Mouse (Mus musculus): Measurements from ENCODE around the gene 1700013F07Rik. TPM values are rescaled to one million over a fixed set of nuclear protein-coding genes. Genes with fewer than 3 reads are reported as not detected.

1700013F07Rik gene
- polyA plus RNA-seq, 2 experiments, result not detected

- Histone ChIP-seq H3K9ac (replicated peaks) (no peak overlapping the region), H3K4me3 (ENCODE audit: insufficient read depth in 1 of 2, low read depth in 2 of 2, low read length in 2 of 2) (no peak overlapping the region), H3K9me3 (ENCODE audit: control insufficient read depth, low read length) (no peaks in the 10 kb centered on the region), H3K4me2 (ENCODE audit: low read depth) (no peak overlapping the region), H3K36me3 (replicated peaks; ENCODE audit: control insufficient read depth, insufficient read depth, low read depth) (no peaks in the 10 kb centered on the region), H3K27ac (no peak overlapping the region), H3K27me3 (ENCODE audit: control insufficient read depth, insufficient read depth, low read length) (no peaks in the 10 kb centered on the region), H3K4me1 (replicated peaks; ENCODE audit: control insufficient read depth in 2 of 2, insufficient read depth in 2 of 2, low read length in 1 of 2) (no peaks in the 10 kb centered on the region)
- TF ChIP-seq EP300 (IDR thresholded peaks at IDR 0.05; ENCODE audit: low read depth) (no peak), CTCF (IDR thresholded peaks at IDR 0.05; ENCODE audit: low read depth) (peak; percentile 50)
- DNase-seq (ENCODE audit: low read depth in 3 of 3, low spot score in 3 of 3), result no peak
- 81% methylated on average over 8 of the region's 8 CpGs for WGBS (ENCODE audit: insufficient replicate concordance)
- no peak for ATAC-seq (ENCODE audit: insufficient read depth)
Observed at GRCm38 (mm10) chr3:108528489-108528888, 5.5 kb upstream of the 1700013F07Rik start.

DNA sequence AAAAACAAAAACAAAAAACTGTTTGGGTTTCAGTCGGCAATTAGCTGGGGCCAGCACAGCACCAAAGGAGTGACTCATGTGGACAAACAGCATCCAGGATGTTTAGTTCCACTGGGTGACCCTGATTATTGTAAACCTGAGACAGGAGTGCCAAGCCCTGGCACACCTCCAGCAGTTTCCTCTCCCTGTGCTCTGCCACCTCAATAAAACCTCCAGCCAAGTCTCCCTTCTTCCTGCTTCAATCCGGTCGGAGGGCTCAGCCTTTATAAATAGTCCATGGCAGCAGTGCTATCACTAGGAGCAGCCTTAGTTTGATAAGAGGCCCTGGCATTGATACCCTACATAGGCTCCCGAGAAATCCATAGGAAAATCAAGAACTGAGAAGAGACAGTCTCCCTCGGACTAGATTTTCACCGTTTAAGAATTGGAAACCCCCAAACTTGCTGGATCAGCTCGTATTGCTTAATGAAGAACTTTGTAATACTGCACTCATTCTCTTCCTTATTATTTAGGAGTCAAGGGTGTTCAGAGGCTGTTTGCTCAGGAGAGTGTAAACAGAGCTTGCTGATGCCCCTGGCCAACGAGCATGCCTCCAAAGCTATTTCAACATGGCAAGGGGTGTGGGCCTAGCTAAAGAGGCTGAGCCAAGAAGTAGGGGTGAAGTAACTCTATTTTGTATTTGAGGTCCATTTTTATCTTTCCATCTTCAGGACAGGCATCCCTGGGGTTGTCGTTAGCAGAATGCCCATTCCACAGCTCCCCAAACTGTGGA is 650 bp upstream of the 1700013F07Rik start:
- Histone ChIP-seq H3K9me3 (ENCODE audit: control insufficient read depth, low read length) (no peaks in the 10 kb centered on the region), H3K36me3 (replicated peaks; ENCODE audit: control insufficient read depth, insufficient read depth, low read depth) (no peaks in the 10 kb centered on the region), H3K27ac (no peak overlapping the region), H3K4me2 (ENCODE audit: low read depth) (no peak overlapping the region), H3K4me1 (replicated peaks; ENCODE audit: control insufficient read depth in 2 of 2, insufficient read depth in 2 of 2, low read length in 1 of 2) (no peaks in the 10 kb centered on the region), H3K27me3 (ENCODE audit: control insufficient read depth, insufficient read depth, low read length) (peaks cover 18% of the 10 kb centered on the region), H3K9ac (replicated peaks) (no peak overlapping the region), H3K4me3 (ENCODE audit: insufficient read depth in 1 of 2, low read depth in 2 of 2, low read length in 2 of 2) (no peak overlapping the region)
- WGBS (ENCODE audit: insufficient replicate concordance), result 53% methylated on average over 9 of the region's 9 CpGs
- DNase-seq (ENCODE audit: low read depth in 3 of 3, low spot score in 3 of 3) (no peak), ATAC-seq (ENCODE audit: insufficient read depth) (no peak)
- TF ChIP-seq CTCF (IDR thresholded peaks at IDR 0.05; ENCODE audit: low read depth) (no peak), EP300 (IDR thresholded peaks at IDR 0.05; ENCODE audit: low read depth) (no peak)

DNA sequence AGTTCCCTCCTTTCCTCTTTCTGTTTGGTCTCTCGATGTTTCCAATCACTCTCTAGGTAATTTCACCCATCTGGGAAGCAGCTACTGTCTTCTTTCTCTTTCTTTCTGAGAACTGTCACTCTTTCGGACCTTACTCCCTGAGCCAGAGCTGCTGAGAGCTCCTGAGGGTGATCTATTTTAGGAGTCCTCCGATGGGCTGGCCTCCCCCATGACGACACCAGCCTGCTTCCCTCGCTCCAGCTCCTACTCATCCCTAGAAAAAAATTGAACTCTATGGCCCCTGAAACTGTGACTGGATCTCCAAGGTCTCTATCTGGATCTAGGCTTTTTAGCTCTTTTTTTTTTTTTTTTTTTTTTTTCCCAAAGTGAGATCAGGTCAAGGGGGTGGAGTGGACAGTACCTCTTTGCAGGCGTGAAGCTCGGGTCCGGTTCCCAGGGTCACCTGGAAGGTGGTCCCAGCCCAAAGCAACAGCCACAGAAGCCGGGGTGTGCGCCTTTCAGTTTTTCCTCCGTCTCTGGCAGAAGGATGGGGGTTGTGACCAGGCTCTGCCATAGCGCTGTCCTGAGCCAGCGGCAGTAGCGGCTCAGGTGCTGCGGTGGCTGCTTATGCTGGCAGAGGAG is 2.1 kb downstream of the 1700013F07Rik start:
- no peaks in the 10 kb centered on the region for H3K4me1 ChIP-seq (replicated peaks; ENCODE audit: control insufficient read depth in 2 of 2, insufficient read depth in 2 of 2, low read length in 1 of 2)
- no peak for ATAC-seq (ENCODE audit: insufficient read depth)
- DNase-seq (ENCODE audit: low read depth in 3 of 3, low spot score in 3 of 3), result no peak
- no peaks in the 10 kb centered on the region for H3K36me3 ChIP-seq (replicated peaks; ENCODE audit: control insufficient read depth, insufficient read depth, low read depth)
- WGBS (ENCODE audit: insufficient replicate concordance), result 8% methylated on average over 15 of the region's 15 CpGs
- H3K9me3 ChIP-seq (ENCODE audit: control insufficient read depth, low read length), result no peaks in the 10 kb centered on the region
- peaks cover 18% of the 10 kb centered on the region for H3K27me3 ChIP-seq (ENCODE audit: control insufficient read depth, insufficient read depth, low read length)
- H3K9ac ChIP-seq (replicated peaks), result no peak overlapping the region
- no peak overlapping the region; the same call in 1 of the 2 replicates for H3K4me2 ChIP-seq (ENCODE audit: low read depth)
- no peak for TF ChIP-seq CTCF (IDR thresholded peaks at IDR 0.05; ENCODE audit: low read depth)
- no peak for TF ChIP-seq EP300 (IDR thresholded peaks at IDR 0.05; ENCODE audit: low read depth)
- no peak overlapping the region for H3K27ac ChIP-seq
- no peak overlapping the region for H3K4me3 ChIP-seq (ENCODE audit: insufficient read depth in 1 of 2, low read depth in 2 of 2, low read length in 2 of 2)

DNA sequence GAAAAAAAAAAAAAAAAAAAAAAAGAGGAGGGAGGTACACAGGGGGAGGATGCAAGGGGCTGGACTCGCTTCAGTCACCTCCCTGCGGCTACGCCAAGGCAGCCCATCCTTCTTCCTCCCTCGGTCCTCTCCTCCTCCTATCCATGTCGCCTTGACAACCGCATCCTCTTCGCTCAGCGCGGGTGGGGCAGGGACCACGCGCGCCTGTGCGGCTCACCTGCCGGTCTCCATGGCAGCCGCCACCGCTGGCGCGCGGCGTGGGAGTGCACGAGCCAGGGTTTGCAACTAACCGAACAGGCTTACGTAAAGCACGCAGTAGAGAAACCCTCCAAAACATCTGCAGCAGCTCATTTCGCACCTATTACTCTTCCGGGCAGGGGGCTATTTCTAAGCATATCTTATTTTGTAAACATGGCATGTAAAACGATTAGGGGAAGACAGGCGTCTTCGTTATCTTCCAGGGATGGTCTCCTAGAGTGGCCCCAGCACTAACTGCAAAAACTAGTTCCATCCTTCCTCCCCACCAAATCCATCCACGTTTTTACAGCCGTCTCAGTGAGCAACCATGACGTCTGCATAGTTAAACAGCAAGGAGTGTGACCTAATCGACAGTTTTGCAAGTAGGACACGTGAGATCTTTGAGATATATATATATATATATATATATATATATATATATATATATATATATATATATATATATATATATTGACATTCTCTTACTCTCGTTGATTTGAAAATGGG is 2.7 kb downstream of the 1700013F07Rik start, which contains the start of gene 5330417C22Rik:
Gene 5330417C22Rik (minus strand): TSS at position 20 of the 744 bp plus-strand sequence.
- Histone ChIP-seq H3K4me1 (replicated peaks; ENCODE audit: control insufficient read depth in 2 of 2, insufficient read depth in 2 of 2, low read length in 1 of 2) (no peaks in the 10 kb centered on the region), H3K36me3 (replicated peaks; ENCODE audit: control insufficient read depth, insufficient read depth, low read depth) (no peaks in the 10 kb centered on the region), H3K4me2 (ENCODE audit: low read depth) (peak within 1 kb of the TSS; percentile 44), H3K27ac (no peak within 1 kb of the TSS), H3K9me3 (ENCODE audit: control insufficient read depth, low read length) (no peaks in the 10 kb centered on the region), H3K9ac (replicated peaks) (no peak within 1 kb of the TSS), H3K4me3 (ENCODE audit: insufficient read depth in 1 of 2, low read depth in 2 of 2, low read length in 2 of 2) (peak within 1 kb of the TSS in 1 of 2 experiments; percentile 27; a peak in 1 of 4 replicates), H3K27me3 (ENCODE audit: control insufficient read depth, insufficient read depth, low read length) (peaks cover 18% of the 10 kb centered on the region)
- TF ChIP-seq EP300 (IDR thresholded peaks at IDR 0.05; ENCODE audit: low read depth), result no peak
- no peak for TF ChIP-seq CTCF (IDR thresholded peaks at IDR 0.05; ENCODE audit: low read depth)
- ATAC-seq (ENCODE audit: insufficient read depth) (0 out of 2 replicates have a peak, but pooled peaks have one; percentile 13), DNase-seq (ENCODE audit: low read depth in 3 of 3, low spot score in 3 of 3) (no peak)
- 3% methylated on average over 34 of the region's 35 CpGs for WGBS (ENCODE audit: insufficient replicate concordance)

Data from liver, embryonic 14.5 days (tissue).